Mouse (Mus musculus) embryonic facial prominence, embryonic 14.5 days (tissue): ENCODE results near the gene 1500011B03Rik. TPM values are rescaled to one million over a fixed set of nuclear protein-coding genes. Genes with fewer than 3 reads are reported as not detected.

Experiments
- ATAC-seq: fragments of 200-750 bp; cut with Nextera tagmentation; 2 replicates; pipeline ENCODE4 v1.8.0; 2017; ENCODE audit warnings: low read depth, moderate number of reproducible peaks, moderate TSS enrichment
- DNase-seq: peaks from one replicate; pipeline ENCODE4 v3.0.0-alpha.2; 2015; ENCODE audit warnings: low spot score
- H3K27ac ChIP-seq: fragments of 300-500 bp; sonication (generic); replicated peaks from 2 replicates; pipeline ENCODE4 v1.5.1; 2014; ENCODE audit warnings: low read depth, mild to moderate bottlenecking, low read length, moderate library complexity
- H3K27me3 ChIP-seq: fragments of 300-500 bp; sonication (generic); replicated peaks from 2 replicates; pipeline ENCODE4 v1.6.1; 2014; ENCODE audit warnings: low read length; ENCODE audit not compliant: control insufficient read depth, insufficient read depth
- H3K36me3 ChIP-seq: fragments of 300-500 bp; sonication (generic); 2 replicates; pipeline ENCODE4 v1.6.1; 2014; ENCODE audit warnings: low read length, mixed read lengths; ENCODE audit not compliant: control insufficient read depth, insufficient read depth
- H3K4me1 ChIP-seq: fragments of 300-500 bp; sonication (generic); 2 replicates; pipeline ENCODE4 v1.6.1; 2014; ENCODE audit warnings: antibody characterized with exemption, low read length; ENCODE audit not compliant: control insufficient read depth, insufficient read depth
- H3K4me2 ChIP-seq: fragments of 300-500 bp; sonication (generic); 2 replicates; pipeline ENCODE4 v1.6.1; 2014; ENCODE audit warnings: low read depth, mild to moderate bottlenecking, low read length, moderate library complexity, mixed read lengths
- H3K4me3 ChIP-seq: fragments of 300-500 bp; sonication (generic); 2 replicates; pipeline ENCODE4 v1.5.1; 2014; ENCODE audit warnings: low read depth, mild to moderate bottlenecking, low read length
- H3K9ac ChIP-seq: fragments of 300-500 bp; sonication (generic); 2 replicates; pipeline ENCODE4 v1.6.1; 2014; ENCODE audit warnings: low read depth, mild to moderate bottlenecking, low read length, moderate library complexity, mixed read lengths
- H3K9me3 ChIP-seq: fragments of 300-500 bp; sonication (generic); 2 replicates; pipeline ENCODE4 v1.6.1; 2016; ENCODE audit warnings: low read length; ENCODE audit not compliant: control insufficient read depth
- WGBS: fragments of 180-500 bp; shearing (Covaris S2); extraction: QIAGEN DNeasy Blood & Tissue Kit; methylation state at CpG from one replicate; pipeline ENCODE4 v1.1.7; 2014; 5-methylcytosine and 5-hydroxymethylcytosine counted together
- polyA plus RNA-seq: library from polyadenylated mRNA; unstranded; fragments of >200 nt; fragmentation: Nextera tagmentation; extraction: Ambion mirVana; gene quantifications from 2 replicates; pipeline ENCODE4 v1.2.1, GENCODE M21; 2014

1500011B03Rik gene
- polyA plus RNA-seq, 1 experiment from 2014 or later = 99.8 TPM

DNA sequence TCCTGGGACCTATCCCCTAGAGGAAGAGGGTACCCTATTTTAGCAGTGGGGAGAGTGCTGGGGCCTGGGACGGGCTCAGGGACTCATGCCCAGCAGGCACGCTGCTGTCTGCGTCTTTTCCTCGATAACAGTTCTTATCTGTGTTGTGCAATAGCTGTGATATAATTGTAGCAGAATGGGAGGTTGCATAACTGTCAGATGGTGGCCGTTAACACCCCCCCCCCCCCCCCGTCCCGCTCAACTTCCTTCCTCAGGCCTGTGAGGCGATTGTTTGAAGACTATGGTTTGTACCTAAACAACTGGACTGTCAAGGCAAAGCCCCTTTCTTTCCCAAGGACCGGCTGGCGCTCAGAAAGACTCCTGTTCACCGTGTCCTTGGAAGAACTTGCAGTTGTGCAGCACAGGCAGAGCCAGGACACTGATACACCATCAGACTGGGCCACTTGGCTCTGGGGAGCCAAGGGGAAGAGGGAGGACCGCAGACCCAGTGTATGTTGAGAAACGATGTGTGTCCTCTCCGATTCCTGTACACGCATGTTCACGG, 38.6 kb downstream of the 1500011B03Rik start:
- ATAC-seq (no peak), DNase-seq (no peak)
- Histone ChIP-seq H3K36me3 (peaks cover 28% of the 10 kb centered on the region), H3K4me1 (no peaks in the 10 kb centered on the region), H3K9ac (no peak overlapping the region), H3K27ac (no peak overlapping the region), H3K4me3 (no peak overlapping the region), H3K9me3 (no peaks in the 10 kb centered on the region), H3K4me2 (no peak overlapping the region), H3K27me3 (no peaks in the 10 kb centered on the region)
- WGBS = 74% methylated on average over 12 of the region's 16 CpGs

DNA sequence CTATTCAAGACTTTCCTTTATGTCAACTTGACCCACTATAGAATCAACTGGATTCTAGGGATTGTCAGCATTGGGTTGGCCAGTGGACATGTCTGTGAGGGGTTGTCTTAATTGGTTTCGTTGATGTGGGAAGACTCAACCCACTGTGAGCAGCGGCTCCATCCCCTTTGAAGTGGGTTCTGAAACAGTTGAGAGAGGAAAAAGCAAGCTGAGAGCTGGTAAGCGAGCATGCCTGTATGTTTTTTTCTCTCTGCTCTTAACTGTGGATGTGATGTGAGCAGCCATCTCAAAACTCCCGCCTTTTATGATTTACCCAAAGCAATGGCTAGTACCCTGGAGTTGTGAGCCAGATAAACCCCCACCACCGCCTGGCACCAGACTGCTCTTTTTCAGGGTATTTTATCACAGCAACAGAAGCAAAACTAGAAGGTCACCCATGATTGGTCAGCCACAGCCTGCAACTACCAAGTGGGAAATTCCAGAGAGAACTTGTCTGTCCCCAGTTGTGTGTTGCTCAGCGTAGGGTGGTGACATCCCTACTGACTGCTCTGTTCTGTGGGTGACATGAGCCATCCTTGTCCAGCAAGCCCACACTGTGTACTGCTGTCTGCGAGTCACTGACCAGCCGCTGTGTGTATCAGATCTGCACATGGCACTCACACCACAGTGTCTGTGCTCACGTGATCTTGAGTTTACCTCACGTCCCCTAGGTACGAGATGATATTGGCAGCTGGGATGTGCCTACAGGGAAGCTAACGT, 39.7 kb downstream of the 1500011B03Rik start:
- 86% methylated on average over 12 of the region's 12 CpGs for WGBS
- DNase-seq (no peak), ATAC-seq (no peak)
- H3K4me3 ChIP-seq = no peak overlapping the region
- no peak overlapping the region for H3K9ac ChIP-seq
- H3K36me3 ChIP-seq = peaks cover 17% of the 10 kb centered on the region; the same call in 1 of the 2 replicates
- no peak overlapping the region for H3K4me2 ChIP-seq
- no peaks in the 10 kb centered on the region for H3K4me1 ChIP-seq
- H3K27me3 ChIP-seq = no peaks in the 10 kb centered on the region
- no peaks in the 10 kb centered on the region for H3K9me3 ChIP-seq
- no peak overlapping the region for H3K27ac ChIP-seq

DNA sequence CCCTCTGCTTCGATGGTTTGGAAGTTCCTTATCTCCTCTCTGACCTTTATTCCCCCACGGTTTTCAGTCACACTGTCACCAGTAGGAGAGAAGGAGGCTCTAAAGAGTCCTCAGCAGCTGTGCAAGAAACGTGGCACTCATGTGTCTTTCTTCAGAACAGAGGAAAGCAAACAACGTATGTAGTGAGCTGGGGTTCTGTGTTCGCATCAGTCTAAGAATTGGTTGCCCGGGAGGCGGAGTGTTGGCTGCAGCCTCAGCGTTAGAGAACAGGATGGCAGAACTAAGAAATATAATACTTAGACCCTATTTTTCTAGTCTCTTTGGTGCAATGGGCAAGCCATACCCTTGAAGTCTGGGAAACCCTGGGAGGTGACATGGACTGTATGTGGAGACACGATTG, 40.3 kb downstream of the 1500011B03Rik start:
- no peak for ATAC-seq
- no peaks in the 10 kb centered on the region for H3K9me3 ChIP-seq
- H3K9ac ChIP-seq = no peak overlapping the region
- no peak overlapping the region for H3K4me2 ChIP-seq
- H3K27ac ChIP-seq = no peak overlapping the region
- H3K27me3 ChIP-seq = no peaks in the 10 kb centered on the region
- peaks cover 11% of the 10 kb centered on the region; the same call in 1 of the 2 replicates for H3K36me3 ChIP-seq
- no peak overlapping the region for H3K4me3 ChIP-seq
- DNase-seq = no peak
- no peaks in the 10 kb centered on the region for H3K4me1 ChIP-seq
- WGBS = 81% methylated on average over 9 of the region's 9 CpGs

DNA sequence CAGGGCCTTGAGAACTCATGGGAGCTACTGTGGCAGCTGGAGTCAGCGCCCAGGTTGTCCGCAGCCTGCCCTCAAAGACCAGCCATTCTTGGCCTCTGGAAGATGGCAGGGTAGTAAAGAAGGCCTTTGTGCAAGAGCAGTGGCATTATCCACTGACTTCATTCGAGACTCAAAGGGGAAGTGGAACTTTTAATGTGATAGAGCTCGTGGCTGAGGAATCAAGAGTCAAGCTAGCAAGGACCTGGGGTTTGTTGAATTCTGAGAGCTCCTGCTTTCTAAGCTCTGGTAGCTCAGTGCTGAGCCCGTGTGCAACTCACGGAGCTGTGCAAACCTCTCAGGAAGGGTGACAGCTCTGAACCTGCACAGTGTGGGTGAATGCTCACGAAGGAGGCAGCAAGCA, 42.4 kb downstream of the 1500011B03Rik start:
- Histone ChIP-seq H3K9ac (no peak overlapping the region), H3K36me3 (no peaks in the 10 kb centered on the region), H3K4me3 (no peak overlapping the region), H3K27ac (no peak overlapping the region), H3K9me3 (no peaks in the 10 kb centered on the region), H3K4me2 (no peak overlapping the region), H3K4me1 (peaks cover 8% of the 10 kb centered on the region), H3K27me3 (no peaks in the 10 kb centered on the region)
- 81% methylated on average over 7 of the region's 7 CpGs for WGBS
- DNase-seq (no peak), ATAC-seq (no peak)

DNA sequence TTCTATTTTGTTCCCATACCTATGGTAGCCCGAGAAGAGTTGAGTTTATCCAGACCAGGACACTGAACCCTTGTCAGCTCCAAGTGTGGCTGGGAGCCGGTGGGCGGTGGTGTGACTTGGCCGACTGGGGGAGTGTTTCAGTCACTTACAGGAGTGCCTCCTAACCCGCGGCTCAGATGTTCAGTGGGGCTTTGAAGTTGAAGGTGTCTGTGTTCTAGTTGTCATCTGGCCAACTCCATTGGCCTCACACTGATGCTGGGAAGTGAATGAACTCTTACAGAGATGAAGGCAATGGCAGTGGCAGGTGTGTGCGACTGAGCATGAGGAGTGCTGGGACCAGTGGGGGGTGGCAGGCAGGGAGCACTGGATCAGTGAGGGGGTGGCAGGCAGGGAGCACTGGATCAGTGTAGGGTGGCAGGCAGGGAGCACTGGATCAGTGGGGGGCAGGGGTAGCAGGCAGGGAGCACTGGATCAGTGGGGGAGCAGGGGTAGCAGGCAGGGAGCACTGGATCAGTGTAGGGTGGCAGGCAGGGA, 43.2 kb downstream of the 1500011B03Rik start:
- WGBS = 74% methylated on average over 7 of the region's 7 CpGs
- H3K4me1 ChIP-seq = peaks cover 10% of the 10 kb centered on the region
- no peaks in the 10 kb centered on the region for H3K9me3 ChIP-seq
- no peak overlapping the region for H3K4me3 ChIP-seq
- H3K36me3 ChIP-seq = no peaks in the 10 kb centered on the region
- H3K9ac ChIP-seq = no peak overlapping the region
- H3K27ac ChIP-seq = no peak overlapping the region
- DNase-seq = no peak
- no peaks in the 10 kb centered on the region for H3K27me3 ChIP-seq
- no peak overlapping the region for H3K4me2 ChIP-seq
- no peak for ATAC-seq

DNA sequence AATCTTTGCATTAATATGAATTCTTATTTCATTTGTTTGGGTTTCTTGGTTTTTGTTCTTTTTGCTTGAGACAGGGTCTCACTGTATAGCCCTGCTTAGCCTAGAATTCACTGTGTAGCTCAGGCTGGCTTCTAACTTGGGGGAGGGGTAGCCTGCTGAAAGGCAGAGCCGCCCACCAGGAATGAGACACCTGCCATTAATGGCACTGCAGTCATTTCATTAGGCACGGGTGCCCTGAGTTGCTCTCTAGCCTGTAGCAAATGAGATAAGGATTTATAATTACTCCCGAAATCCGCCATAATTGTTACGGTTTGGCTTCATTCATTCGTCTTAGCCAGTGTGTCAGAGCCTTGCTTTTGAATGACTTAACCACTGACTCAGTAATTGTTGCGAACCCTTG, 47.1 kb downstream of the 1500011B03Rik start:
- no peaks in the 10 kb centered on the region for H3K36me3 ChIP-seq
- WGBS = 69% methylated on average over 7 of the region's 7 CpGs
- no peaks in the 10 kb centered on the region for H3K9me3 ChIP-seq
- H3K9ac ChIP-seq = 0 out of 2 replicates have a peak overlapping the region, but pooled peaks have one; percentile 95
- H3K4me2 ChIP-seq = peak overlapping the region; percentile 89
- H3K27me3 ChIP-seq = no peaks in the 10 kb centered on the region
- no peak for ATAC-seq
- no peak for DNase-seq
- peaks cover 10% of the 10 kb centered on the region for H3K4me1 ChIP-seq
- H3K27ac ChIP-seq = no peak overlapping the region
- H3K4me3 ChIP-seq = peak overlapping the region; percentile 97

DNA sequence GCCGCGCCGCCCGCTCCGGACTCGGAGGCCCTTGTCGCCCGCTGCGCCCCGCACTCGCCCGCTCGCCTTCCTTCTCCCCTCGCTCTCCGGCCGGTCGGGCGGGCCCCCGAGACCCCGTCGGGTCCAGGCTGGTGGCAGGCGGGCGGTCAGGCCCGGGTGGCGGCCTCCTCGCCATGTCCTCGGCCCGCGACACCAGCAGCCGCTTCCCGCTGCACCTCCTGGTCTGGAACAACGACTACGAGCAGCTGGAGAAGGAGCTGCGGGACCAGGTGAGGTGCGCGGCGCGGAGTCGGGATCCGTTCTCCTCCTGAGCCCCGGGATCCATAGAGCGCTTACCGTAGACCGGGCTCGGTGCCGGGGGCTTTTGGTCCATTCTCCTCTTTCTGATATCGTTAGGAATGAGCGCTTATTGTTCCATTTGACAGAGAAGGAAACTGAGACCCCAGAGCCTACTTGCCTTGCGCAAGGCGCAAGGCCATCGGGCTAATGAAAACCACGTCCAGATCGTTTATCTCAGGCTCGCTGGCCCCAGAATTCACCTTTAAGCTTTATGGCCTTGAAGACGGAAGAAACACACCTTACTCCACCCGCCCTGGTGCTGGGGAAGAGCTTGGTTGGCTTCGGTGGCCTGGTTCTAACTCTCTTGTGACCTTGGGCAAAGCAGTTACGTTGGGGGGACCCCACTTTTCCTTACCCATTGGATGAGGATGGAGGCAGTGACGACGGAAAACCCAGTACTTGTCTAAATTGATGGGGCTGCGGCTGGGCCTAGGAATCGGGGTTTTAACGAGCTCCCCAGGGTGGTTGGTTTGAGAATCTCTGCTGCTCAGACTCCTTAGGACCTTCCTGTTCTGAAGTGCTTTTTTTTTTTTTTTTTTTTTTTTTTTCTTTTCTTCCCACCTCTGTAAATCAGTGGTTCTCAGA, 48.0 kb downstream of the 1500011B03Rik start, which contains the start of gene Git2:
Git2 (minus strand) TSS at position 462 of the 924 bp plus-strand sequence.
- Histone ChIP-seq H3K4me1 (peaks cover 10% of the 10 kb centered on the region), H3K36me3 (no peaks in the 10 kb centered on the region), H3K9me3 (no peaks in the 10 kb centered on the region), H3K27me3 (no peaks in the 10 kb centered on the region), H3K4me2 (peak within 1 kb of the TSS; percentile 89), H3K4me3 (peak within 1 kb of the TSS; percentile 97), H3K27ac (peak within 1 kb of the TSS; percentile 93), H3K9ac (peak within 1 kb of the TSS; percentile 95)
- DNase-seq (peak; percentile 31), ATAC-seq (no peak)
- WGBS = under 1% methylated on average over 35 of the region's 63 CpGs

DNA sequence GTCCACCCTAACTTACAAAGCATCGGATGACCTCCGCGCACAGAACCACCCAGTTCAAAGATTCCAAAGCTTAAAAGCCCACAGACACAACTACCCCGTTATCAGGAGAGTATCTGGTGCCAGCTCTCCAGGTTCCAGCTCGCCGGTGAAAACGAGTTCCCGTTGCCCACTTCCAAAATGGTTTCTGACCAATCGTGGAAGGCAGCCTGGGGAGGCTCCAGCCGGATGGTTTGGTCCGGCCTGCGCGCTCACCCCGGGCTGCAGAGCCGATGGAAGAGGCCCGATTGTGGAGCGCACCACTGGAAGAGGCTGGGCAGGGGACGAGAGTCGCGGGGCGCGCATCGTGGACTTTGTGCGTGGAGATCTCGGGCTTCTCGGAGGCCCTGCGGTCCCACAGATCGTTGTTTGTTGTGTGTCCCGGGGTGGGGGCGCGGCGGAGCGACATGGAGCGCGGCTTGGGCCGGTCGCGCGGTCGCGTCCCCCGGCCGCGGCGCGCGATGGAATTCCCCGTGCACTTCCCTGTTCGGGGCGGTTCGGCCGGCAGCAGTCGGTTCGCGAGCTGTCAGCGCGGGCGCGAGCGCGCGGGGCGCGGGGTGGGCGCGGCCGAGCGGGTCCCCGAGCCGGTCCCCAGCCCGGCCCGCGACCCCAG, 48.7 kb downstream of the 1500011B03Rik start, which contains the start of gene Ankrd13a:
Ankrd13a (plus strand) TSS at position 275 of the 649 bp plus-strand sequence.
- under 1% methylated on average over 28 of the region's 73 CpGs for WGBS
- H3K36me3 ChIP-seq = no peaks in the 10 kb centered on the region
- H3K27ac ChIP-seq = peak within 1 kb of the TSS; percentile 93
- DNase-seq (peak; percentile 97), ATAC-seq (peak; percentile 91)
- peak within 1 kb of the TSS; percentile 97 for H3K4me3 ChIP-seq
- no peaks in the 10 kb centered on the region for H3K27me3 ChIP-seq
- H3K9ac ChIP-seq = peak within 1 kb of the TSS; percentile 95
- H3K4me1 ChIP-seq = peaks cover 10% of the 10 kb centered on the region
- H3K9me3 ChIP-seq = no peaks in the 10 kb centered on the region
- H3K4me2 ChIP-seq = peak within 1 kb of the TSS; percentile 89
